Mouse (Mus musculus) NIH3T3 (cell line): Measurements from ENCODE around the gene Rnf11.

ENCODE experiments used
- DNase-seq: peaks from one replicate; pipeline ENCODE4 v3.0.0-alpha.2; 2012; ENCODE audit warnings: low read depth

The Rnf11 gene

DNA sequence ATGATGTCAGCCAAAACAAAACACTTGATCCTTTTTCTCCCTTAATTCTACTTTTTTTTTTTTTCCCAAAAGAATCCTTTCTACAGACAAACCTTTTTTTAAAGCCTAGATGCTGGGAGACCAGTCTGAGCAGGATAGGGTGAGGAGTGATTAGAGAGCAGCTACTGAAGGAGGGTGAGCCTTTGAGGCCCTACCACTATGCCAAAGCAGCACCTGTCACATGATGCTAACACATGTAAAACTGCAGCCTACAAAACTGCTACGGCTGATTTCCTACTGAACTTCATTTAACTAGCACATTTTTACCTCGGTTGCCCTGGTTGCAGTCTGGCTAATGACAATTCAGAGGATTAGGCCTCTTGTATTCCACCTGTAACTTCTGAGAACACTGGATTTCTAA, 39.6 kb downstream of the Rnf11 start:
- DNase-seq = no peak

DNA sequence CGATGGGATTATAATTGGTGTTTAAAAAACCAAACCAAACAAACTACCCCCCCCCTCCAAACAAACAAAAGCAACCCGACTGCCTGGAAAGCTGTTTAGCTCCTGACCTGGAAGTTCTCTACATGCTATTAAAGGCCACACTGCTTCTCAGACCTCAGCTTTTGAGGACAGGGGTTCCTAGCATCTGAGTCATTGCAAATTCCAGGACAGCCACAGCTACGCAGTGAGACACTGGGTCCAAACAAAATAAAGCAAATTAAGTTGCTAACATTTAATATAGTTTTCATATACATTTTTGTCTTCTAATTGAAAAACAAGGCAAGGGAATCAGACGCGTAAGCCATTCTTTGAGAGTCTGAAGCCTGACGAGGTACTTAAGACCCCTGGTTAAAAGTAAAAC, 40.1 kb downstream of the Rnf11 start:
- DNase-seq = peak; percentile 48

DNA sequence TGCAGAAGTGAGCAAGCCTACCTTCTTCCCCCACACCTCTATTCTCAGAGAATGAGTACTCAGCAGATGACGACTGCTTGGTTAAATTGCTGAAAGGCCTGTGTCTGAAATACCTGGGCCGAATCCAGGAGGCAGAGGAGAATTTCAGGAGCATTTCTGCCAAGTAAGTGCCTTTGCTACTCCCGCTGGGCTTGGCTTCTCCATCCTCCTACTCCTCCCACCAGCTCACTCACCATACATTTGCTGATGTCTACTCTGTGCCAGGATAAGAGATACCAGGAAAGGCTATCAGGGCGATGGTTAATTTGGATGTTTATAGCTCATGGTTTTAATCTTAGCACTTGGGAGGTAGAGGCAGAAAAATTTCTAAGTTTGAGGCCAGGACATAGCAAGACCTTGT, 41.9 kb downstream of the Rnf11 start:
- peak; percentile 39 for DNase-seq

DNA sequence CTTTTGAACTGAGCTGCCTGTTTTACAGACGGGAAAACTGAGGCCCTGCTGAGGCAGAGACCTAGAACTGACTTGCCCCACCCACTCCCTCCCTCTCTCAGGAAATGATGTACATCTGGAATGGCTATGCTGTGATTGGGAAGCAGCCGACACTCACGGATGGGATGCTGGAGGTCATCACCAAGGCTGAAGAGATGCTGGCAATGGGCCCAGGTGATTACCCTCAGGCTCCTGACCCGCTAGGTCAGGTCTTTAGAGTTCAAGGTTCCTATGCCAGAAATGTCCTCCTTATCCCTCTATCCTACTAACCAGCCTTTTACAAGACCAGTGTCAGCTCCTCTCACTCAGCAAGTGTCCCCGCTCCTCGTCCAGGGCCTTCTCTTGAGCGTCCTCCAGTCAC, 42.4 kb downstream of the Rnf11 start:
- no peak for DNase-seq

DNA sequence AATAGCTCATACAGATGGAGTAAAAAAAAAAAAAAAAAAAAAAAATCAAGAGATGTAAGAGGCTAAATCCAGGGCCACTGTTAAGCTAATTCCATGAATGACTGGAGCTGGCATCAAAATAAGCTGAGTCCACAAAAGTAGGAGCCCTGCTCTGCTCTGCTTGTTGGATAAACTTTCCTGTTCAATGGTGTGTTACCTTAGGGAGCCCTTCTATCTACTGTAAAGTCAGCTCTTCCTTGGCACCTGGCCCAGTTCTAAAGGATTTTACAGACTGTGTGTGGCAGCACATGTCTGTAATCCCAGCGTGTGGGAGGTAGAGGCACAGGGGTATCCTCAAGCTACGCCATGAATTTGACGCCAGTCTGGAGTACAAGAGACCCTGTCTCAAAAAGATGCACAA, 43.5 kb downstream of the Rnf11 start:
- no peak for DNase-seq

DNA sequence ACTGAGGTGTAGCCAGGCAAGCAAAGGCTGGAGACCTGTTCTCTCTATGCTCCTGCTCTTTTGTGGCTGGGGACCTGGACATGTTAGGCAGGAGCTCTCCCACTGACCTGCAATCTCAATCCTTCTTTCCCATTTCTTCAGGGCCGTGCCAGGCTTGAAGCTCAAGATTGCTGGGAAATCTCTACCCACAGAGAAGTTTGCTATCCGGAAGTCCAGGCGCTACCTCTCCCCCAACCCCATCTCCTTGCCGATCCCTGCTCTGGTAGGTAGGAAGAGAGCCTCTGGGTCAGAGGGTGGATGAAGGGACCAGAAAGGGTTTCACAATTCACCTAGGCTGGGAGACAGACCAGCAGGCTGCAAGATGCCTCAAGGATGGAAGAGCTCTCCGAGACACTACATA, 44.1 kb downstream of the Rnf11 start:
- no peak for DNase-seq

DNA sequence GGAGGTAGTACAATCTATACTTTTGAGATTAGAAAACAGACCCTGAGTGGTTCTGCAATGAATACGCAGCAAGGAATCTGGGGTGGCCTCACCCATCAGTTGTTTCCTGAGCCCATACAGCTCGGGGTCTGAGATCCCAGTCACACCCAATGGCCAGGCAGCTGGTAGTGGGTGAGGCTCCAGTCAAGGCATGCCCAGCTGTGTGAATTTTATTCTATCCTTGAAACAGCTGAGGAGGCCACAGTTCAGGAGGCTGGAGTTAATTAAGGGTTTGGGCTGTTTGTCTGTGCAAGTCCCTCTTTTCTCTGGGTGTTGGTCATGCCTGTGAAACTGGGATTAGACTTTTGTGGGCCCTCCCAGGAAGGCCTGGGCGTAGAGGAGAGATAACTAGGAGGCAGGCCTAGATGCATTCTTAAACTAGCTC, 44.7 kb downstream of the Rnf11 start:
- DNase-seq = peak; percentile 36

DNA sequence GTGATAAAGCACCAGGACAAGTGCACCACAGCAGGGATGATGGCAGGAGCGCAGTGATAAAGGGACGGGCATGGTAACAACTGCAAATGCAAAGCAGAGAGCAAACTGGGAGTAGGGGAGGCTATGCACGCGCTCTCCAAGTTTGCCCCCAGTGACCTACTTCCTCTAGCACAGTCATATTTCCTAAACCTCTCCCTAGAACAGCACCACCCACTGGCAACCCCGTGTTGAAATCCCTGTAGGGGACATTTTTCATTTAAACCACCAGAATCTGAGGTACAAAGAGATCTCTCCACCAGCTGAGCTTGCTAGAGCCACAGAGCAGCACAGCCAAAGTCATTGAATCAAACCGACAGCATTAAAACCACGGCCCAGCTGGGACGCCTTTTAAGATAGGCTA, 45.4 kb downstream of the Rnf11 start:
- DNase-seq = no peak

DNA sequence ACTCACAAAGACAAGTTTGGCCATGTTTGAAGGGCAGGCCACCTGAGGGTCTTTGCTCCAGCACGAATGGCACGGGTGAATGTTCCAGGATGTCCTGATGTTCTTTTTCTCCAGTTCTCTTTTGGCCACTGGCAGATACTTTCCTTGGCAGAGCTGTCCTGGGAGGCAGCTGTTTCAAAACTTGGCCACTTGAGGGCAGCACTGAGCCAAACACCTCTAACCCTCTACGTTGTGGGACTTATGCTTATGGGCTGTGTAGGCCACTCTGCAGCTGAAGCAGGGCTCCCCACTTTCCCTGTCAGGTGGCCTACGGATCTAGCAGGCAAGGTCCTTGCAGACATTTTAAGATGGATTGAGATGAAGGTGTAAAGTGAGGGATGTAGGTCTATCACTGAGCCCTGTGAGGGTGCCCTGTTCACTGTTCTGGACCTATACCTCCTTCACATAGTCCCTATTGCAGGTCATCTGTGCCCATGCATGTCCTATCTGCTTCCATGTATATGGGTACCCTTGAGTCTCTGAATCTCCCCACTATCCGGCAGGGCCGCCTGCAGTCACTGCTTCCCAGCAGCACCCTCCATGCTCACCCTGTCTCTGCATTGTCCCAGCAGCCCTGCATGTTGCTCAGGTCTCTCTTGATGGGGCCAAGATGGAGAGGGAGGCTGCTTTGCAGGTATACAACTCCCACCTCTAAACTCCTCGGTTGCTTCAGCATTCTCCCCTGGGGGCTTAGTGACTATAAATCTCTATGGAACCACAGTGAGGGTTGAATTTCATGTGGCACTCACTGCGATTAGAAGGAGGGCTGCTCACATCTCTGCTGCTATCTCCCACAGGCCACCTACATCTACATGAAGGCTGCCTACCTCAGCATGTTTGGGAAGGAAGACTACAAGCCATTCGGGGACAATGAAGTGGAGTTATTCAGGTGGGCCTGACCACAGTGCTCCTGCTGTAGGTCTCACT, 46.3 kb downstream of the Rnf11 start:
- peak; percentile 87 for DNase-seq

DNA sequence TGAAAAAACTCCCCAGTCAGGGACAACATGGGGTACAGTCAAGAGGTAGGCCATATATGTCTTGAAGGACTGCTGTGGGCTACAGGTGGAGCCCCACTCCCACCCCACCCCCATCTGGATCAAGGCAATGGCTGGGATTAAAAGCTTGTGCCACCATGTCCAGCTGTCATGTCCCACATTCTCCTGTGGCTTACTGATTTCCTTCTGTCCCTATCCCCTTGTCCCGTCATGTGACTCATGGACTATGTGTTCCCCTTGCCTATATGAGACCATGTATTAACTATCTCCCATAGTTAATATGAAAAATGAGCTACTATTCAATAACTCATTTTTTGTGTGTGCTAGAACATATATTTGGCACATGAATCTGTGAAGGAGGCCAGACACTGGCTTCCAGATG, 50.3 kb downstream of the Rnf11 start:
- DNase-seq = no peak

DNA sequence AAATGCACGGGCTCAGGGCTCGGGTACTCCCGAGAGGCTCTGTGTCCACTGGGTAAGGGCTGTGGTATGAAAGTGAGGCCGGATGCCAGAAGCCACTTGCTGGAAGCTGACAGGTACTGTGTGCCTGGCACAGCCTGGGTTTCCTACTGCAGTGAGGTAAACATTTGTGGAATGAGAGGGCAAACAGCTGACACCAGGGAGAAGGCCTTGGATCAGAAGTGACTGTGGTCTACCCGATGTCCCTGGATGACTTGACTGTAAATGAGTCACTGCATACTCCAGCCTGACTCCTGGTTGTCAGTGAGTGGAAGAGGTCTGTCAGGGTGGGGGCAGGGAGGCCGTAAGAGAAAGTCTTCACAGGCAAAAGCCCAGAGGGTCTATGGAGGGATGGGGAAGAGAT, 50.9 kb downstream of the Rnf11 start:
- DNase-seq = peak; percentile 65

DNA sequence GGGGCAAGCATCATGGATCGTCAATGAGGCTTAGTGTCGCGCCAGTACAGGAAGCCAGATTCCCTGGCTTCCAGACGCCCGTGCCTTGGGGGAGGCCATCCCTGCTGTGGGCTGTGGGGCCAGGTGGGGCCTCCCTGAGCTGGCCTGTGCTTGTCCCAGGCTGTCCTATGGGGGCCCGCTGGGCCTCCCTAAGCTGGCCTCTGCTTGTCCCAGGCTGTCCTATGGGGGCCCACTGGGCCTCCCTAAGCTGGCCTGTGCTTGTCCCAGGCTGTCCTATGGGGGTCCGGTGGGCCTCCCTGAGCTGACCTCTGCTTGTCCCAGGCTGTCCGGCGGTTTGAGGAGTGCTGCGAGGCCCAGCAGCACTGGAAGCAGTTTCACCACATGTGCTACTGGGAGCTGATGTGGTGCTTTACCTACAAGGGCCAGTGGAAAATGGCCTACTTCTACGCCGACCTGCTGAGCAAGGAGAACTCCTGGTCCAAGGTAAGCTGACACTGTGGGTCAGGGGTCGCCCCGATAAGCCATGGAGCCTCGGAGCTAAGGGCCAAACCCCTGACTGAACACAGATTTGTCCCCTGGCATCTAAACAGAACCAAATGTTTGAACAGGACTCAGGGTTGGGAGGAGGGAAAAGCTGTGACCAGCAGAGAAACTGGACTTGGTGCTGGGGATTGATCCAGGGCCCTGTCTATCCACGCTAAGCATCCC, 51.7 kb downstream of the Rnf11 start:
- no peak for DNase-seq

DNA sequence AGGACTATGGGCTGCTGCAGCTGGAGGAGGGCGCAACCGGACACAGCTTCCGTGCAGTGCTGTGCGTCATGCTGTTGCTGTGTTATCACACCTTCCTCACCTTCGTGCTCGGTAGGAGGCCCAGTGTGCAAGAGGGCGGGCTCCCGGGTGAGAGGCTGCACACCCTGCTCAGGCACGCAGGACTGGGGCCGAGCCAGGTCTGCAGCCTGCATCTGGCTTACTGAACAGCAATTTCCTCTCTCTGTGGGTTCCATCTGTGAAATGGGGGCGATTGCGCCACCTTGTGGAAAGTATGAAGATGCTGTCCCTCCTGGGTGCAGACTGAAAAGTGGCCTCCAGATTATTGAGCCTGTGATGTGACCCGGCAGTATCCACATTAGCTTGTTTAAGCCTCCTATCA, 53.7 kb downstream of the Rnf11 start:
- peak; percentile 73 for DNase-seq

DNA sequence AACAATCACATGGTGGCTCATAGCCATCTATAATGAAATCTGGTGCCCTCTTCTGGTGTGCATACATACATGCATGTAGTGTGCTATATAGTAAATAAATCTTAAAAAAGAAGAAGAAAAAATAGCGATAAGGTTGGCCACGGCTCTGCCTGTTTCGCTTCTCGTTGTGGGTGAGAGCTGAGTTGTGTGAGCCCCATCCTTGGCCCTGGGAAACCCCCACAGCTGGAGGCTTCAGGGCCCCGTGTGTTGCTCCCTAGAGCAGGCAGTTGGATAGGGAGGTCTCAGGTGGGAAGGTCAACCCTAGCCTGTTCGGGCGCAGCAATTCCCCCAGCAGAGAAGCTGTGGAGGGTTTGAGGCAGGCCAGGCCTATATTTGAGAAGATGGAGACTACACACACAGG, 54.3 kb downstream of the Rnf11 start:
- DNase-seq = no peak

DNA sequence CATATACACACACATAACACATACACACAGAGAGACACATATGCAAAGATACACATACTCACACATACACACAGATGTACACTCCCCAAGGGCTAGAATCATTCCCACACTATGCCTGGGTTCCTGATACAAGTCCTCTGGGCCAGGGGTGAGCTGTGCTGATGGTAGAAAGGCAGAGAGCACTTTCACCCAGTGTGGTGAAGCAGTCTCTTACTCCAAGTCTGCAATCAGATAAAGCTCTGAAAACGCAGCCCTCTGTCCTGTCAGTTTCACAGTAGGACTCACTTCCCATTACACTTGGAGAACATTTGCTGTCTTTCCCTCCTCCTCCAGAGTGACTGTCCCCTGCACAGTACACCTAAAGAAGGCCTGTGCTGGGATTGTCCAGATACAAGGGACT, 57.5 kb downstream of the Rnf11 start:
- DNase-seq = no peak

DNA sequence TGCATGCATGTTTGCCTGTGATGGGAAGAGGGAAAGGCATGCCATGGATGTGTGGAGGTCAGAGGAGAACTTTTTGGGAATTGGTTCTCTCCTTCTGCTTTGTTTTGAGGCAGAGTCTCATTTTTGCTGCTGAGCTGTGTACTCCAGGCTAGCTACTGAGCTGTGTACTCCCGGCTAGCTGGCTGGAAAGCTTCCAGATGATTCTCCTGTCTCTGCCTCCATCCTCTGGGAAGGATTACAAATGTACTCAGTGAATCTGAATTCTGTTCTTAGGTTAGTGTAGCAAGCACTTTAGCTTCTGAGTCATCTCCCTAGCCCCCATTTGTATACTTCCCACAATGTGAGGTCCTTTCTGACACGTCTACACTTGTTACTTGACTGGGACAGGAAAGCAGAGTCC, 61.1 kb downstream of the Rnf11 start:
- no peak for DNase-seq

DNA sequence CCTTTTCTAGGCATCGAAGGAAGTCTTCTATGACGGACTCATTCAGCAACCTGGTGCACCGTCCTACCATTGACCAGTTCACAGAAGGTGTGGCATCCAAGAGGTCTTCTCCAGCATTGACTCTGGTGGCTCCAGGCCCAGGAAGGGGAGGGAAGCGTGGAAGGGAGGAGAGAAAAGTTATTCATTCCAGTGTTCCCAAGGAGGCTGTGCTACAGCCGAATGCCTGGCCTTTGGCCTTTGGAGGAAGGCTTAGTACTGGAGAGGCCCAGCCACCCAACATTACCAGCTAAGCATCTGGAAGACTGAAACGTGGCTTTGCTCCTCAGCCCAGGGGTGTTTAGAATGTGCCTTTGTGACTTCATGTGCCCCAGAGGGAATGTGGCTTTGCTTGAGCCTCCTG, 62.1 kb downstream of the Rnf11 start:
- DNase-seq = no peak

DNA sequence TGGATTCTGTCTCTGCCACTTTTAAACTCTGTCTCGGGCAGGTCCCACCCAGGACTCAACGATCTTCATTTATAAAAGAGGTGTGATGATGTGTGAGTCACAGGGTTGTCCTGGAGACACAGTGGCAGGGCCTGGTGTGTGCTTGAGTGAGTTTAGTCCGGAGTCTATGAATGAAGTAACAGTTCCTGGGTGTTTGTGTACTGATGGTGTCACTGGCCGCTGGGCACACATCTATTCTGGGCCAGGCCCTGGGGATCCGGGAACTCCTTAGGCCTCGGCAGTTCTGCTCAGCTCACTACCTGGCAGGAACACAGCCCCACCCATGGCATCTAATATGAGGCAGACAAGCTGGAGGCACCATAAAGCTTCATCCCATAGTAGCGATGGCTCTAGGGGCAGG, 62.9 kb downstream of the Rnf11 start:
- DNase-seq = no peak

DNA sequence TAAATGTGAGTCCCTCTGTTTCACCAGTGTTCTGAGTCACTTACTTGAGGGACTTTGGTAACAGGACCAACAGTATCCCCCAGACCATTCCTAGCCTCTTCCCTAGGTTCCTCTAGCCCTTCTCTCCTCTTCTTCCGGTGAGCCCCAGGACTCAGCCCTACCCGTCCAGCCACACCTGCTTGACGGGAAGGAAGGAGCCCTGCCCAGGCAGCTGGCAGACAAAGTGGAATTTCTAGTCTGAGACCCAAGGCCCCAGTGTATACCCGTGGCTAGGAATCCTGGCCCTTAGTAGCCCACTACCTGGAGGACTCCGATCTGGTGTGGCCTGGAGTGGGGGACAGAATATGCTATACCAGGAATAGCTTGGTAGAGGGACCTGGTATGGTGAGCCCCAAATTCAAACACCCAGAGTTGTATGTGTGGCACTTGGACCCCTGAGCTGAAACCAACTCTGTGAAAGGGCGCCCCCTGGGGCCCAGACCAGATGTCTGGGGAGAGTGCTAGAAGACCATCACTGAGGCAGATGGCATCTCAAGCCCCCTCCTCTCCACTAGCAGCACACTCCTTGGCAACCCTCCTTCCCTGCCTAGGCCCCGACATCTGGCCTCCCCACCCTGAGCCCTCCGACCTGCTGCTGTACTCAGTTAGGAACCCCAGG, 64.3 kb downstream of the Rnf11 start:
- DNase-seq = no peak

DNA sequence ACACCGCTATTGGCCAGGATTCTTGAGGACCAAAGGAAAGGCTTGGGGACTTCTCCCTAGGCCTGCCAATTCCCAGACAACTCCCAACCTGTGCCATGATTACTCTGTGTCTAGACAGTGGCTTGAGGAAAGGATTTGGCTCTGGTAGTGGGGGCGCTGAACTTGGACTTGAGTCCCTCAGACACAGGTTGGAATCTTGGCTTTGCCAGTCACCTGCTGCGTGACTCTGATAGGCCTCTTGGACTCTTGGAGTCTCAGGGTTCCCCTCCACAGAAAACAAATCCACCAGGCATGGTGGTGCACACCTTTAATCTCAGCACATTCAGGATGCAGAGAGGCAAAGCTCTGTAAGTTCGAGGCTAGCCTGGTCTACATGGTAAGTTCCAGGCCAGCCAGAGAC, 65.0 kb downstream of the Rnf11 start:
- DNase-seq = no peak

DNA sequence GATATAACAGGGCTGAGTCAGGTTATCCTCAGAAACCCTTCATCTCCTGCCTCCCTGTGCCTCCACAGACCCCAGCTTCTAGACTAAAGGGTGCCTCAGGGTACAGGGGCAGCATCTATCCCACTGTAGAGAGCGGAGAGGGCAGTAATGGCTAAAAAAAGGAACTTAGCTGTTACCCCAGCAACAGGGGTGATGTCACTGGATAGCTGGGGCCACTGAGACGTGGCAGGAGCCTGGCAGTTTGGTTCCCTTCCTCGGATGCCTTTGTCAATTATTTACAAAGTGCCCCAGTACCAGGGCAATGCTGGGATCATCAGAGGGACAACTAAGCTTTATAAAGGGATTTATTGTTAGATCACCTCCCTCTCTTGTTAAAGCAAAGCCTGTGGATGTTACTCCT, 65.5 kb downstream of the Rnf11 start:
- DNase-seq = no peak

DNA sequence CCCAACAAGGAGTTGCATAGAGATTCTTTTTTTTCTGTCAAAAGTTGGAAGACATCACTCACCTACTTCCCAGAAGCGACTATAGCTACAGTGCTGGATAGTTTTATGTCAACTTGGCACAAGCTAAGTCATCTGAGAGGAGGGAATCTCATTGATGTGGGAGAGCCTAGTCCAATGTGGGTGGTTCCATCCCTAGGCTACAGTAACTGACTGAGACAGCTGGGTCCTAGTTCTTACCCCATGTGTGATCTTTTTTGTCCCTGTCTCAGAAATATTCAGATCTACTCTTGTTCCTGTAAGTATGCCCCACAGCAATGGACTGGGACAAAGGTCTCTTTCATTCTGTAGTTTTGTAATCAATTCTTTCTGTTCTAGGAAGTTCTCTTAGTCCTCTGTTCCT, 66.5 kb downstream of the Rnf11 start:
- no peak for DNase-seq

DNA sequence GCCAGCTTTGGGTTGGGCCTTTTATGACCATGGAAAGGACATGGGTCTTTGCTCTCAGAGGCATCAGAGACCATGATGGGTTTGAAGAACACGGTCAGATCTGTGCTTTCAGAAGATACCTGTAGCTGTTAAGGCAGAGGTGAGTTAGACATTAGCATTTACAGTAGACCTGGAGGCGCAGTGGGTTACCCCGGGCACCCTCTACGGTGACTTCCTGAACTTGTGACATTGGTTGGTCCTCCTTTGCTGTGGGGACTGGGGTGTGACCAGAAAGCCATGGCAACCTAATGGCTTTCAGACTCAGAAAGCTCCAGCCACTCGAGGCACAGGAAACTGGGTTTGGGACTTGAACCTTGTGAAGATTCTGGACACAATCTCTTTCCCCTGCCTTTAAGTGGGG, 72.3 kb downstream of the Rnf11 start:
- DNase-seq = no peak
